ENCODE assay signal across 16 mouse cellular contexts in the genomic region with DNA sequence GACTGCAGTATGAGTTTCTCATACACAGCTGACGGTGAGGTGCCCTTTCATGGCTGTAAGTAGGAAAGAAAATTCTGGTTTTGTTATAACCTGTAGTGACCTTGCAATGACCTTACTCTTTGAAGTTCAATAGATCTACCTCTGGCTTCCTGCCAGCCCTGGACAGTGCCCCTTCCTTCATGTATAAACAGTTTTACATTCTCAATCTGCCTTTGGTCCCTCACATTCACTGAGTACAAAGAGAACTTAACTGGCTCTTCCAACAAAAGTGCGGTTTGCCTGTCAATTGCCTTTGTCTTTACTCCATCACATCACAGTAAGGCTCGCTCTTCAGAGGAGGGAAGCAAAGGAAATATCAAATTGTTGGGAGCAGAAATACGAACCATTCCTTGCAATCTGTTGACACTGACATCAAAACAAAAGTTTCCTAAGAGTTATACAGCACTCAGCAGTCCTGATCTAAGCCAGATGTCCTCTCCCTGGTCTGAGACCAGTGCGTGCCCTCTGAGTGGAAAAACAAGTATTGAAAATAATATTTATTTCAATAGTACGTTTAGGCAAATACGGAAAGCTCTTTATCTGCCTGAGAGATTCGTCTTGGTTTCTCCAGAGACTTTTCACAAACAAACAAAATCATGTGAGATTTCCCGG. TPM values are rescaled to one million over a fixed set of nuclear protein-coding genes. Genes with fewer than 3 reads are reported as not detected.
DNase-seq lines count a peak whose midpoint lies in the region; ATAC-seq lines count a peak whose summit lies in the region.
"Had no signal": no experiment of that assay in that cellular context is flagged by ENCODE, and none has a peak within 500 bp of the region (broad histone marks: within the 10 kb centered on the region; RNA-seq: fewer than 3 reads in every experiment).

No protein-coding gene starts in this region.

- no peak overlapping the region for H3K9ac ChIP-seq in embryonic facial prominence, embryonic 11.5 days (replicated peaks; ENCODE audit: low read length)
- no peak overlapping the region for H3K9ac ChIP-seq in liver, embryonic 13.5 days
- H3K9ac ChIP-seq: kidney, embryonic 15.5 days; midbrain, embryonic 13.5 days had no signal

- no peak overlapping the region for H3K4me3 ChIP-seq in embryonic facial prominence, embryonic 11.5 days (ENCODE audit: low read depth, low read length)
- H3K4me3 ChIP-seq in liver, embryonic 13.5 days (replicated peaks), result no peak overlapping the region
- H3K4me3 ChIP-seq: kidney, embryonic 15.5 days; layer of hippocampus, adult 2 months; midbrain, embryonic 13.5 days had no signal

- no peaks in the 10 kb centered on the region for H3K9me3 ChIP-seq in embryonic facial prominence, embryonic 11.5 days (replicated peaks; ENCODE audit: control insufficient read depth, low read length)
- H3K9me3 ChIP-seq in liver, embryonic 13.5 days (replicated peaks), result no peaks in the 10 kb centered on the region
- H3K9me3 ChIP-seq: kidney, embryonic 15.5 days; midbrain, embryonic 13.5 days had no signal

- H3K27ac ChIP-seq in embryonic facial prominence, embryonic 11.5 days (replicated peaks; ENCODE audit: low read depth, low read length), result no peak overlapping the region
- H3K27ac ChIP-seq in liver, embryonic 13.5 days, result no peak overlapping the region
- H3K27ac ChIP-seq: kidney, embryonic 15.5 days; layer of hippocampus, adult 2 months; midbrain, embryonic 13.5 days had no signal

- no peaks in the 10 kb centered on the region; the same call in 1 of the 2 replicates for H3K4me1 ChIP-seq in embryonic facial prominence, embryonic 11.5 days (ENCODE audit: control insufficient read depth, insufficient read depth, low read length)
- no peaks in the 10 kb centered on the region for H3K4me1 ChIP-seq in liver, embryonic 13.5 days (replicated peaks)
- H3K4me1 ChIP-seq: kidney, embryonic 15.5 days; midbrain, embryonic 13.5 days had no signal

- H3K4me2 ChIP-seq in embryonic facial prominence, embryonic 11.5 days (ENCODE audit: low read depth, low read length), result no peak overlapping the region
- no peak overlapping the region for H3K4me2 ChIP-seq in liver, embryonic 13.5 days
- H3K4me2 ChIP-seq: kidney, embryonic 15.5 days; midbrain, embryonic 13.5 days had no signal

- WGBS in embryonic facial prominence, embryonic 11.5 days, result 54% methylated on average over 9 of the region's 9 CpGs
- WGBS in liver, embryonic 13.5 days (ENCODE audit: insufficient replicate concordance), result 80% methylated on average over 9 of the region's 9 CpGs

- H3K36me3 ChIP-seq in embryonic facial prominence, embryonic 11.5 days (replicated peaks; ENCODE audit: control insufficient read depth, insufficient read depth, low read depth, low read length), result no peaks in the 10 kb centered on the region
- H3K36me3 ChIP-seq in liver, embryonic 13.5 days, result peaks cover 17% of the 10 kb centered on the region

- DNase-seq in ES-CJ7 (ENCODE audit: low read depth, low spot score) (peak; percentile 20), NIH3T3 (ENCODE audit: low read depth) (peak; percentile 3), MN1 (ENCODE audit: low spot score) (no peak)
- DNase-seq in embryonic facial prominence, embryonic 11.5 days (ENCODE audit: low spot score), result peak; percentile 52
- DNase-seq in liver, embryonic 13.5 days, result no peak
- DNase-seq in testis, postnatal 14 days (ENCODE audit: low spot score), result no peak
- DNase-seq in lung, postnatal 36 days, result no peak
- DNase-seq: cerebellum, adult 8-10 months; gastrocnemius, postnatal 10 days; lung, postnatal 4 days; right cerebral cortex, postnatal 14 days had no signal

- ATAC-seq in embryonic facial prominence, embryonic 11.5 days (replicated peaks; ENCODE audit: insufficient number of reproducible peaks, low FRiP score, low TSS enrichment, low read depth), result 0 out of 2 replicates have a peak, but pooled peaks have one; percentile 44
- ATAC-seq in liver, embryonic 13.5 days (ENCODE audit: low read depth), result peak; percentile 57; the same call in 1 of the 2 replicates
- ATAC-seq: CD4-positive, CD25-positive, alpha-beta regulatory T cell, adult 4 months; inflammation-experienced regulatory T-cells, adult 6 months; midbrain, embryonic 13.5 days had no signal

- no peaks in the 10 kb centered on the region for H3K27me3 ChIP-seq in embryonic facial prominence, embryonic 11.5 days (ENCODE audit: control insufficient read depth, insufficient read depth, low read length)
- H3K27me3 ChIP-seq in liver, embryonic 13.5 days, result no peaks in the 10 kb centered on the region
- H3K27me3 ChIP-seq: kidney, embryonic 15.5 days; midbrain, embryonic 13.5 days had no signal

RNA-seq across cellular contexts. Expression of gene Lrrc40, which starts 32.3 kb away (rescaled TPM):
- polyA plus RNA-seq in embryonic facial prominence, embryonic 11.5 days (2014; fragmentation: Nextera tagmentation; extraction: Ambion mirVana), result 94.2 and 117 TPM in 2 replicates
- polyA plus RNA-seq in liver, embryonic 13.5 days (2015; fragmentation: Nextera tagmentation; extraction: Ambion mirVana), result 30.6 and 43.3 TPM in 2 replicates

RNA-seq across cellular contexts. Expression of gene Srsf11, which starts 32.3 kb away (rescaled TPM):
- polyA plus RNA-seq in embryonic facial prominence, embryonic 11.5 days (2014; fragmentation: Nextera tagmentation; extraction: Ambion mirVana), result 317 and 341 TPM in 2 replicates
- 135 and 148 TPM in 2 replicates for polyA plus RNA-seq in liver, embryonic 13.5 days (2015; fragmentation: Nextera tagmentation; extraction: Ambion mirVana)

Comparison
In these comparisons a context has a peak if more than half of its experiments do, and no peak if none do; other contexts are left out.
1. DNase-seq: peak in ES-CJ7 (single experiment), NIH3T3 (single experiment) and embryonic facial prominence, embryonic 11.5 days (single experiment); none in liver, embryonic 13.5 days (single experiment), MN1 (single experiment), testis, postnatal 14 days (single experiment) and lung, postnatal 36 days (single experiment).